Mouse (Mus musculus): Measurements from ENCODE around the gene Dcaf4. TPM values are rescaled to one million over a fixed set of nuclear protein-coding genes. Genes with fewer than 3 reads are reported as not detected.

The Dcaf4 gene
- total RNA-seq, 2 experiments from 2014 or later, result 8.5 to 10.7 TPM

DNA sequence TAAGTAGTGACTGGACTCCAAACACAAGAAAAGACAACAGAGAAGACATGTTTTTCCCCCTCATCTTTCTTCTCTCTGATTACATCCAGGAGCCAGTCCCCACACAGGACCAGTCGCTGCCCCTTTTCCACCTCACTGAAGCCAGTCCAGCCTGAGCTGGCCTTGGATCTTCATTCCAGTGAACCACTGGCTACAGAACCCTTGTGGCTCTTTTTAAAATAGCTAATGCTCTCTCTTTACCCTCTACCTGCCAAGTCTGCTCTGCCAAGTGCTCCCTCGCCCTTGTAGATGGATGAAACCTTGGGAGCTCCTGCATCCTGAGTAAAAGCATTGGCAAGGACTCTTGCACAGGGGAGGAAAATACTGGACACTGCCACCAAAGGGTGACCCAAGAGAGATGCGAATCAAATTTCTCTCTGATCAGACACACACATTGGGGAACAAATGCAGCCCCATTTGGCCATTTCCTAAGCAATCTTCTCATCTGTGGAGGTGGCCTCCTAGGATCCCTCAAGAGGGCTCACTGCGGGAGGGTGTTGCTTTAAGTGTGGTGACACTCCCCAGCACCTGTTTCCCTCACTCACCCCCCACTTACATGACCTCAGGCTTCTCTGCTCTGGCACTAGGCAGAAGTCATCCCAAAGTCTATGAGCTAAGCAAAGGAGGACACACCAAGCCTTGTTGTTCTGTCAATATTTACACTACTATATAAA is 24.9 kb upstream of the Dcaf4 start:
- no peak for ATAC-seq (replicated peaks; ENCODE audit: poor library complexity, severe bottlenecking)

DNA sequence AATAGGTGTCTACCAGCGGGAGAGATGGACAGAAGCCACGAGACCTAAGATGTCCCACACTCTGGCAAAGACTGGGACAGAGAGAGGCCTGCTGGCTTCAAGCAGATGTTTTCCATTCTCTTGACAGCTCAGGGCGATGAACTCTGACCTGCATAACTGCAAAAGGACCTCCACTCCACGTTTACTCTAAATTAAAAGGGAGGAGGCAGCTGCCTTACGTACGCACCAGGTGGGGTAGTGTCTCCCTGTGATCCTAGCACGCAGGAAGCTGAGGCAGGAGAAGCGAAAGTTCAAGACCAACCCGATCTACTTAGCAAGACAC is 24.3 kb upstream of the Dcaf4 start:
- ATAC-seq (replicated peaks; ENCODE audit: poor library complexity, severe bottlenecking), result no peak

- ATAC-seq (replicated peaks; ENCODE audit: poor library complexity, severe bottlenecking), result no peak
These were observed 23.9 kb upstream of the Dcaf4 start for GRCm38 (mm10) chr12:83496336-83496735.

GRCm38 (mm10) chr12:83496736-83497135 is 23.5 kb upstream of the Dcaf4 start:
- no peak for ATAC-seq (replicated peaks; ENCODE audit: poor library complexity, severe bottlenecking)

- ATAC-seq (replicated peaks; ENCODE audit: poor library complexity, severe bottlenecking), result no peak
These were observed 22.3 kb upstream of the Dcaf4 start for GRCm38 (mm10) chr12:83497959-83498358.

GRCm38 (mm10) chr12:83499256-83499655 is 21.0 kb upstream of the Dcaf4 start:
- ATAC-seq (replicated peaks; ENCODE audit: poor library complexity, severe bottlenecking), result no peak

GRCm38 (mm10) chr12:83502190-83502589 is 18.1 kb upstream of the Dcaf4 start:
- peak; percentile 65; the same call in 1 of the 2 replicates for ATAC-seq (replicated peaks; ENCODE audit: poor library complexity, severe bottlenecking)

DNA sequence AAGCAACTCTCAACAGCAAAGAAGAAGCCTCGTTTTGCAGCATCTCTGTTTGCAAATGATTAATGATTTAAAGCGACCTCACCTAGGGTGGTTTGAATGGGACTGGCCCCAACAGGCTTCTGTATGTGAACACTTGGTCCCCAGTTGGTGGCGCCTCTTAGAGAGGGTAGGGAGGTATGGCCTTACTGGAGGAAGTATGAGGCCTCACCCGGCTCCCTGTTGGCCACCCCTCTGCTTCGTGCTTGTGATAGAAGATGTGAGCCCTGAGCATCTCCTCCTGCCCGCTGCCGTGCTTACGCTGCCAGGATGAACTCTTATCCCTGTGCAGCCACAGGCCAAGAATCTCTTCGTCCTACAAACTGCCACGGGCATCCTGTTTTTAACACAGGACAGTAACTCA is 13.7 kb upstream of the Dcaf4 start:
- no peak for ATAC-seq (replicated peaks; ENCODE audit: poor library complexity, severe bottlenecking)

GRCm38 (mm10) chr12:83510586-83510985 is 9.7 kb upstream of the Dcaf4 start:
- ATAC-seq (replicated peaks; ENCODE audit: poor library complexity, severe bottlenecking), result no peak

DNA sequence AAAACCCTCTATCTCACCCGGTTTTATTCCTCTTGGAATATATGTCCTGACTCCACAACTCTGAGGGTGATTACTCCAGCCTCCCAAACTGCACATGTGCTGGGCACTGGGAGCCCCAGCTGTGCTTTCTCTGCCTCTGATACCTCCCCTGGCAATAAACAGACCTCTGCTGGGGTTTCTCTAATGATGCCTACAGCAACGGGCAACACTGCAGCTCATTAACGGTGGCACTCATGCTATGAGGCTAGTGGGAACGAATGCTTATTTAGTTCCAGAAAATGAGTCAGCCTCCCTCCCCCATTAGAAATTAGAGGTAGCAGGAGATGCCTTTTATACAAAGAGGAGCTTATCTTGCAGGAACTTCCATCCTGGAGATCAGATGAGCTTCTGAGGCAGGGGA is 7.5 kb upstream of the Dcaf4 start:
- no peak for ATAC-seq (replicated peaks; ENCODE audit: poor library complexity, severe bottlenecking)

- ATAC-seq (replicated peaks; ENCODE audit: poor library complexity, severe bottlenecking), result no peak
These were observed 7.1 kb upstream of the Dcaf4 start for GRCm38 (mm10) chr12:83513185-83513584.

DNA sequence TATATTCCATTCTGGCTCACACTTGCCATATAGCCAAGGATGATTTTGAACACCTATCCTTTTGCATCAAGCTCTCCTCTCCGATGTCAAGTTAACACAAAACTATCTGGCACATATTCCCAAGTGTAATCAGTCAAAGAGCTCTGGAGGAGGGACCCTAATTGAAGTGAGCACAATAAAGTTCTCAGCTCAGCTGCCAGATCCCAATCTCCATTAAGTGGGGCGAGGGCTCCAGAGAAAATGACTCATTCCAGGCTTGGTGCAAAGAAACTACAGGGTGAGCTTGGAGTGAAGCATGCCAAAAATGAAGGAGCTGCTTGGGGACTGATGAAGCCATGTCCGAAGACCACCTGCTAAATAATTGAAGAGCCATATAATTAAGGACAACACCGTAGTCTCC is 6.0 kb upstream of the Dcaf4 start:
- ATAC-seq (replicated peaks; ENCODE audit: poor library complexity, severe bottlenecking), result no peak

DNA sequence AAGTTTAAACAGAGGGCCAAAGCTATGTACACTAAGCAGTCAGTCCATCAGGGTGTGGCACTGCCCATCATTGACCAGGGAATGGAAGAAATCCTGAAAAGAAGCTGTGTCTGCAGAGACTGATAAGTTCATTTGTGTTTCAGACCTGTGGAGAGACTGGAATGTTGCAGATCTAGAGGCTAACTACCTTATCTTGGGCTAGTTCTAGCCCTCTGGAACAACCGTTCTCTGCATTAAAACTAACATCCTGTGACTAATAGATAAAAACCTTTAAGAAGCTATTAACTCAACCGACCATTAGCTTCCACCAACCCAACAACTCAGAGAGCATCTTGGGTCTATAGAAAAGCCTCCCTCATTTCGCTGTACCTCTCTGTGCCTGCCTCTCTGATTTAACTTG is 2.7 kb upstream of the Dcaf4 start:
- ATAC-seq (replicated peaks; ENCODE audit: poor library complexity, severe bottlenecking), result no peak

DNA sequence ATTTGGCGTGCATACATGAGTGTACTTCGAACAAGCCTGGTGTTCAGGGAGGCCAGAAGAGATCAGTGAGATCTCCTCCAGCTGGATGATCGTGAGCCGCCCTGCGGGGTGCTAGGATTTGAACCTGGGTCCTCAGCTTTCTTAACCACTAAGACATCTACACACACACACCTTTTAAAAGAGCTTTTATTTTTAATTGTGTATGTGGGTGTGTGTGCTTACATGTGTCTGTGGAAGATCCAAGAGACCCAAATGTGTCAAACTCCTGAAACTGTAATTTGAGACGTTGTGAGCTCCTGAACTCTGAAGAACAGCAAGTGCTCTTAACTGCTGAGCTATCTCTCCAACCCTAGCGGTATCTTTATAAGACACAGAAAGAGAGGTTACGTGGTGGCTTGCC is 817 bp downstream of the Dcaf4 start:
- ATAC-seq (replicated peaks; ENCODE audit: poor library complexity, severe bottlenecking), result no peak

GRCm38 (mm10) chr12:83523056-83523455 is 2.8 kb downstream of the Dcaf4 start:
- no peak for ATAC-seq (replicated peaks; ENCODE audit: poor library complexity, severe bottlenecking)

DNA sequence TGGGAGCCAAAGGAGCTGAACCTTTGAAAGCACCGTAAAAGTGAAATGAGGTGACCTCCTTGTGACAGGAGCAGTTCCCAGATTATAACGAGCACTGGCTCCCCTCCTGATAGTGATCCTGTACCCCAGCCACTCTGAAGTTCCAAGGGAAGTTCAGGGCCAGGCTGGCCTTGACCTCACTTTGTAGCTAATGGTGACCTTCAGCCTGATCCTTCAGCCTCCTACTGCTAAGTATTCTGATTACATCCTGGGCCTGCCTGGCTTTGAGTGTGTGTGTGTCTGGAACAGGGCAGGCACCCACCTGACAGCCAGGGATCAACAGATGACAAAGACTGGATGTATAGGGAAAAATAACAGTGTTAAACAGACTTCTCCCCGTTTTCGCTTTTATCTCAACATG is 3.6 kb downstream of the Dcaf4 start:
- ATAC-seq (replicated peaks; ENCODE audit: poor library complexity, severe bottlenecking), result no peak

- ATAC-seq (replicated peaks; ENCODE audit: poor library complexity, severe bottlenecking), result no peak
These were observed 4.1 kb downstream of the Dcaf4 start for GRCm38 (mm10) chr12:83524329-83524728.

GRCm38 (mm10) chr12:83525822-83526544 is 5.7 kb downstream of the Dcaf4 start:
- no peak for ATAC-seq (replicated peaks; ENCODE audit: poor library complexity, severe bottlenecking)

DNA sequence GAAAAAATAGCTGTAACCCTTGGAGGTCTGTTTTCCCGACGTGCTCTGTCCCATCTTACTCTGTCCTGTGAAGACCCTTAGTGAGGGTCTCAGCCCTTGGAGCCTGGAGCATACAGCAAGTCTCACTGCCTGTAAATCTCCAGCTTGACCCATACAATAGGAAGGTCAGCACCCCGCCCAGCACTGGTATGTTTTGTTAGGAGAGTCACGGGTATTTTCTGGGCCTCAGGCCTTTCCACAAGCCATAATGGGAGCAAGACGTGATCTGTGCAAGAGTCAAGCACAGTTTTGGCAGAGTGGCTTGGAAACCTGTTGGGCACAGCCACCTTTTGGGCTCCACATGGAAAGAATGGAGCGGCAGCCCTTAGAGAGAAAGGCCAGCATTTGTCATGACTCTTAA is 7.5 kb downstream of the Dcaf4 start:
- ATAC-seq (replicated peaks; ENCODE audit: poor library complexity, severe bottlenecking), result no peak

DNA sequence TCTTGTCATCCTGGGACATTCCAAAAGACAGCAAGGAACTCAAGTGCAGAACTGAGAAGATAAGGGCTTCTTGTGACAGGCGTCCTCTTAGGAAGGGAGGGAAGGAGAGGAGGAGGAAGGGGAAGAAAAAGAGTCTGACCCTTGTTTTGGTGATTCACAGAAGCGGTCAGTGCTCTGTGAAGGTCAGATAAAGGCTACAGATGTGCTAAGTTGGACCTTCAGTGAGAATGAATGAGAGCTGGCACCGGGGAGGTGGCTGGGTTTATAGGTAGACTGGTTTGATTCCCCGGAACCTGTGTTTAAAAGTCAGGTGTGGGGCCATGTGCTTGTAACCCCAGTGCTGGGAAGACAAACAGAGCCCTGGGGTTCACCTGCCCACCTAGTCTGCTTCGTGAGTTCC is 8.4 kb downstream of the Dcaf4 start:
- no peak for ATAC-seq (replicated peaks; ENCODE audit: poor library complexity, severe bottlenecking)

DNA sequence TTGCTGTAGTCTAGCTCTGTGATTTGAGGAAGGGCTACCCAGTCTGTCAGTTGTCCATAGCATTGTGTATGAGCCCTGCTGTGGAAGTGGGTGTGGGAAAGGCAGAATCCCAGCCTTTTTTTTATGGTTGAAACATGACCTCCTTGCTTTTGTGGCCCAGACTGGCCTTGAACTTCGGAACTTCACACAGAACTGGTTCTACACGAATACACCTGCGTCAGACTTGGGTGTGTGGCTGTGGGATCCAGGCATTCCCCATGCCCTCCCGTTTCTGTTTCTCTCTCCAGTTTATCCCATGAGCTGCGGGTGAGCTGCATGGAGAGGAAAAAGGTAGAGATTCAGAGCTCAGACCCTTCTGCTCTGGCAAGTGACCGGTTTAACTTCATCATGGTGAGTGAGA is 11.7 kb downstream of the Dcaf4 start:
- ATAC-seq (replicated peaks; ENCODE audit: poor library complexity, severe bottlenecking), result no peak

- ATAC-seq (replicated peaks; ENCODE audit: poor library complexity, severe bottlenecking), result no peak
These were observed 12.7 kb downstream of the Dcaf4 start for GRCm38 (mm10) chr12:83532966-83533365.
